11 mouse cellular contexts compared by ENCODE assay signal in genomic region chr2:132286376-132287076, GRCm38 (mm10). TPM values are rescaled to one million over a fixed set of nuclear protein-coding genes. Genes with fewer than 3 reads are reported as not detected.
DNase-seq lines count a peak whose midpoint lies in the region; ATAC-seq and TF ChIP-seq lines count a peak whose summit lies in the region.
"Had no signal": no experiment of that assay in that cellular context is flagged by ENCODE, and none has a peak within 500 bp of the region (broad histone marks: within the 10 kb centered on the region; RNA-seq: fewer than 3 reads in every experiment).

No protein-coding gene starts in this region.

- TF ChIP-seq POLR2A in liver, adult 2 months (IDR thresholded peaks at IDR 0.05; ENCODE audit: extremely low read depth, insufficient read depth, low read length), result no peak

- peaks cover 21% of the 10 kb centered on the region for H3K4me1 ChIP-seq in liver, adult 2 months (ENCODE audit: control insufficient read depth, insufficient read depth, low read length)
- H3K4me1 ChIP-seq in liver, postnatal 0 days (ENCODE audit: insufficient read depth), result peaks cover 37% of the 10 kb centered on the region
- H3K4me1 ChIP-seq in embryonic facial prominence, embryonic 10.5 days, result peaks cover 46% of the 10 kb centered on the region
- H3K4me1 ChIP-seq in forebrain, embryonic 15.5 days, result peaks cover 35% of the 10 kb centered on the region

- H3K9me3 ChIP-seq in liver, postnatal 0 days (ENCODE audit: low read length), result no peaks in the 10 kb centered on the region
- H3K9me3 ChIP-seq in embryonic facial prominence, embryonic 10.5 days, result no peaks in the 10 kb centered on the region
- H3K9me3 ChIP-seq in forebrain, embryonic 15.5 days, result no peaks in the 10 kb centered on the region
- H3K9me3 ChIP-seq: liver, embryonic 15.5 days had no signal

- H3K79me2 ChIP-seq in liver, adult 2 months (ENCODE audit: control insufficient read depth, insufficient read depth, low read length), result peaks cover 34% of the 10 kb centered on the region; the same call in 1 of the 2 replicates

- no peak for TF ChIP-seq EP300 in liver, postnatal 0 days (IDR thresholded peaks at IDR 0.05; ENCODE audit: low read depth)

- 0 out of 2 replicates have a peak overlapping the region, but pooled peaks have one; percentile 12 for H3K27ac ChIP-seq in liver, adult 2 months (replicated peaks; ENCODE audit: insufficient read depth, low read depth, low read length)
- H3K27ac ChIP-seq in liver, postnatal 0 days (ENCODE audit: low read depth), result no peak overlapping the region
- H3K27ac ChIP-seq in embryonic facial prominence, embryonic 10.5 days (replicated peaks), result no peak overlapping the region
- no peak overlapping the region for H3K27ac ChIP-seq in forebrain, embryonic 15.5 days (replicated peaks)
- H3K27ac ChIP-seq: liver, embryonic 15.5 days; midbrain, embryonic 15.5 days had no signal

- H3K9ac ChIP-seq in liver, adult 2 months (ENCODE audit: low read depth, low read length), result no peak overlapping the region
- no peak overlapping the region for H3K9ac ChIP-seq in liver, postnatal 0 days (replicated peaks)
- H3K9ac ChIP-seq in forebrain, embryonic 15.5 days (replicated peaks), result no peak overlapping the region
- H3K9ac ChIP-seq: liver, embryonic 15.5 days; midbrain, embryonic 15.5 days had no signal

- H3K36me3 ChIP-seq in liver, adult 2 months (ENCODE audit: control insufficient read depth, insufficient read depth, low read length), result no peaks in the 10 kb centered on the region
- no peaks in the 10 kb centered on the region for H3K36me3 ChIP-seq in liver, postnatal 0 days (replicated peaks; ENCODE audit: insufficient read depth, low read length)
- 0 out of 2 replicates have a peak, but pooled peaks cover 9% of the 10 kb centered on the region for H3K36me3 ChIP-seq in embryonic facial prominence, embryonic 10.5 days (replicated peaks)
- H3K36me3 ChIP-seq in forebrain, embryonic 15.5 days, result no peaks in the 10 kb centered on the region
- H3K36me3 ChIP-seq: liver, embryonic 15.5 days; midbrain, embryonic 15.5 days had no signal

- 76% methylated on average over 9 of the region's 9 CpGs for WGBS in liver, adult 2 months
- WGBS in liver, postnatal 0 days (ENCODE audit: insufficient replicate concordance), result 86% methylated on average over 9 of the region's 9 CpGs
- 91% methylated on average over 9 of the region's 9 CpGs for WGBS in embryonic facial prominence, embryonic 10.5 days
- WGBS in forebrain, embryonic 15.5 days, result 89% methylated on average over 9 of the region's 9 CpGs

- no peak overlapping the region for H3K4me2 ChIP-seq in liver, postnatal 0 days (ENCODE audit: low read depth, low read length)
- no peak overlapping the region for H3K4me2 ChIP-seq in forebrain, embryonic 15.5 days (replicated peaks)
- H3K4me2 ChIP-seq: liver, embryonic 15.5 days; midbrain, embryonic 15.5 days had no signal

- no peak overlapping the region for H3K4me3 ChIP-seq in liver, adult 2 months (ENCODE audit: insufficient read depth, low read depth, low read length)
- H3K4me3 ChIP-seq in liver, postnatal 0 days (ENCODE audit: low read depth, low read length), result no peak overlapping the region
- no peak overlapping the region for H3K4me3 ChIP-seq in embryonic facial prominence, embryonic 10.5 days
- no peak overlapping the region for H3K4me3 ChIP-seq in forebrain, embryonic 15.5 days
- H3K4me3 ChIP-seq: liver, embryonic 15.5 days; midbrain, embryonic 15.5 days had no signal

- no peak for ATAC-seq in liver, postnatal 0 days
- no peak for ATAC-seq in forebrain, embryonic 15.5 days (replicated peaks)
- ATAC-seq: midbrain, embryonic 15.5 days had no signal

- no peaks in the 10 kb centered on the region for H3K27me3 ChIP-seq in liver, adult 2 months (ENCODE audit: control insufficient read depth, insufficient read depth, low read length)
- H3K27me3 ChIP-seq in liver, postnatal 0 days (ENCODE audit: insufficient read depth, low read length), result no peaks in the 10 kb centered on the region
- H3K27me3 ChIP-seq in embryonic facial prominence, embryonic 10.5 days (replicated peaks; ENCODE audit: low read depth, poor library complexity, severe bottlenecking), result no peaks in the 10 kb centered on the region
- H3K27me3 ChIP-seq in forebrain, embryonic 15.5 days, result no peaks in the 10 kb centered on the region
- H3K27me3 ChIP-seq: liver, embryonic 15.5 days; midbrain, embryonic 15.5 days had no signal

- peak; percentile 31 for DNase-seq in adrenal gland, postnatal 14 days
- no peak for DNase-seq in adrenal gland, postnatal 25 days
- peak; percentile 67 for DNase-seq in liver, adult 2 months (ENCODE audit: extremely low read depth, low read depth, low spot score)
- no peak for DNase-seq in liver, postnatal 0 days
- DNase-seq in cerebellum, postnatal 36 days, result peak; percentile 74 to 78
- DNase-seq in telencephalon, adult 2 months (ENCODE audit: low read depth, low spot score), result peak; percentile 48
- no peak for DNase-seq in embryonic facial prominence, embryonic 10.5 days (ENCODE audit: low spot score)
- DNase-seq: kidney, postnatal 14 days had no signal

- no peak for TF ChIP-seq CTCF in liver, adult 2 months (IDR thresholded peaks at IDR 0.05; ENCODE audit: low read depth, low read length)
- no peak for TF ChIP-seq CTCF in liver, postnatal 0 days (IDR thresholded peaks at IDR 0.05; ENCODE audit: low read depth)

RNA-seq across cellular contexts. Expression of gene Cds2, which starts 23.6 kb away (rescaled TPM):
- 61.1 and 62.8 TPM in 2 replicates for total RNA-seq in adrenal gland, postnatal 14 days (2021)
- total RNA-seq in adrenal gland, postnatal 25 days (2021), result 70.5 and 91.0 TPM in 2 replicates
- total RNA-seq in liver, adult 2 months (2014; rRNA removed), result 48.1 and 63.4 TPM in 2 replicates
- polyA plus RNA-seq in liver, adult 2 months (2012; rRNA removed), result 41.6 and 43.8 TPM in 2 replicates
- 7.9 and 10.5 TPM in 2 replicates for polyA plus RNA-seq in liver, postnatal 0 days (2015; fragmentation: Nextera tagmentation; extraction: Ambion mirVana)
- 20.0 and 23.2 TPM in 2 replicates for polyA plus RNA-seq in embryonic facial prominence, embryonic 10.5 days (2016; fragmentation: Nextera tagmentation; extraction: Ambion mirVana)
- 25.7 and 27.6 TPM in 2 replicates for polyA plus RNA-seq in forebrain, embryonic 15.5 days (2015; fragmentation: Nextera tagmentation; extraction: Ambion mirVana)

RNA-seq across cellular contexts. Expression of gene Pcna, which starts 33.4 kb away (rescaled TPM):
- total RNA-seq in adrenal gland, postnatal 14 days (2021), result 116 and 132 TPM in 2 replicates
- total RNA-seq in adrenal gland, postnatal 25 days (2021), result 92.6 and 103 TPM in 2 replicates
- 39.0 and 47.1 TPM in 2 replicates for total RNA-seq in liver, adult 2 months (2014; rRNA removed)
- 20.6 and 22.5 TPM in 2 replicates for polyA plus RNA-seq in liver, adult 2 months (2012; rRNA removed)
- 148 and 158 TPM in 2 replicates for polyA plus RNA-seq in liver, postnatal 0 days (2015; fragmentation: Nextera tagmentation; extraction: Ambion mirVana)
- polyA plus RNA-seq in embryonic facial prominence, embryonic 10.5 days (2016; fragmentation: Nextera tagmentation; extraction: Ambion mirVana), result 382 and 392 TPM in 2 replicates
- 190 and 193 TPM in 2 replicates for polyA plus RNA-seq in forebrain, embryonic 15.5 days (2015; fragmentation: Nextera tagmentation; extraction: Ambion mirVana)

RNA-seq across cellular contexts. Expression of gene Tmem230, which starts 38.9 kb away (rescaled TPM):
- 32.8 and 34.8 TPM in 2 replicates for total RNA-seq in adrenal gland, postnatal 14 days (2021)
- 46.2 and 46.4 TPM in 2 replicates for total RNA-seq in adrenal gland, postnatal 25 days (2021)
- total RNA-seq in liver, adult 2 months (2014; rRNA removed), result 14.8 and 23.0 TPM in 2 replicates
- polyA plus RNA-seq in liver, adult 2 months (2012; rRNA removed), result 35.2 and 76.3 TPM in 2 replicates
- 19.1 and 20.9 TPM in 2 replicates for polyA plus RNA-seq in liver, postnatal 0 days (2015; fragmentation: Nextera tagmentation; extraction: Ambion mirVana)
- 38.6 and 43.8 TPM in 2 replicates for polyA plus RNA-seq in embryonic facial prominence, embryonic 10.5 days (2016; fragmentation: Nextera tagmentation; extraction: Ambion mirVana)
- 47.1 and 47.2 TPM in 2 replicates for polyA plus RNA-seq in forebrain, embryonic 15.5 days (2015; fragmentation: Nextera tagmentation; extraction: Ambion mirVana)

Comparison
In these comparisons a context has a peak if more than half of its experiments do, and no peak if none do; other contexts are left out.
1. DNase-seq: peak in adrenal gland, postnatal 14 days (single experiment), liver, adult 2 months (single experiment), cerebellum, postnatal 36 days (2 of 2) and telencephalon, adult 2 months (single experiment); none in adrenal gland, postnatal 25 days (single experiment), liver, postnatal 0 days (single experiment) and embryonic facial prominence, embryonic 10.5 days (single experiment).